Mouse (Mus musculus) embryonic fibroblast, embryonic 13.5 days (primary cell): Measurements from ENCODE around the gene Glrp1. TPM values are rescaled to one million over a fixed set of nuclear protein-coding genes. Genes with fewer than 3 reads are reported as not detected.

ENCODE experiments used
- H3K27ac ChIP-seq: 2 replicates; pipeline ENCODE4 v1.5.1; 2012; ENCODE audit warnings: low read length, control low read depth, inconsistent platforms; ENCODE audit not compliant: insufficient read depth
- H3K4me1 ChIP-seq: 2 replicates; pipeline ENCODE4 v1.6.1; 2011; ENCODE audit warnings: low read length; ENCODE audit not compliant: control insufficient read depth, insufficient read depth
- H3K4me3 ChIP-seq: 2 replicates; pipeline ENCODE4 v1.5.1; 2011; ENCODE audit warnings: mild to moderate bottlenecking, control low read depth, low read length; ENCODE audit not compliant: insufficient read depth
- CTCF ChIP-seq: IDR thresholded peaks from 2 replicates; pipeline ENCODE4 v1.5.1; 2011; ENCODE audit warnings: mild to moderate bottlenecking, control low read depth, low read length, moderate library complexity, borderline replicate concordance; ENCODE audit not compliant: insufficient read depth
- POLR2A ChIP-seq: IDR thresholded peaks from 2 replicates; pipeline ENCODE4 v1.6.1; 2011; ENCODE audit warnings: low read depth, mild to moderate bottlenecking, control low read depth, low read length, moderate library complexity
- polyA plus RNA-seq: library from polyadenylated mRNA; stranded (reverse); fragments of >200 nt; gene quantifications from 2 replicates; pipeline ENCODE4 v1.2.4, GENCODE M21; 2011; ENCODE audit warnings: low read depth; ENCODE audit not compliant: missing spikeins, insufficient read length

The Glrp1 gene
- polyA plus RNA-seq, 1 experiment, result not detected

GRCm38 (mm10) chr1:88482142-88483099 is 27.4 kb downstream of the Glrp1 start:
- H3K4me3 ChIP-seq, result no peak overlapping the region
- peaks cover 8% of the 10 kb centered on the region; the same call in 1 of the 2 replicates for H3K4me1 ChIP-seq
- no peak overlapping the region for H3K27ac ChIP-seq
- TF ChIP-seq POLR2A (no peak), CTCF (no peak)

GRCm38 (mm10) chr1:88480594-88480993 is 29.3 kb downstream of the Glrp1 start:
- no peak overlapping the region for H3K4me3 ChIP-seq
- no peak overlapping the region for H3K27ac ChIP-seq
- TF ChIP-seq CTCF, result no peak
- TF ChIP-seq POLR2A, result no peak
- H3K4me1 ChIP-seq, result peaks cover 18% of the 10 kb centered on the region

GRCm38 (mm10) chr1:88478205-88478604 is 31.7 kb downstream of the Glrp1 start:
- Histone ChIP-seq H3K4me3 (no peak overlapping the region), H3K4me1 (peaks cover 24% of the 10 kb centered on the region), H3K27ac (no peak overlapping the region)
- no peak for TF ChIP-seq CTCF
- no peak for TF ChIP-seq POLR2A

GRCm38 (mm10) chr1:88476554-88477085 is 33.2 kb downstream of the Glrp1 start:
- no peak overlapping the region for H3K4me3 ChIP-seq
- peak overlapping the region; percentile 86 for H3K27ac ChIP-seq
- no peak for TF ChIP-seq POLR2A
- no peak for TF ChIP-seq CTCF
- H3K4me1 ChIP-seq, result peaks cover 23% of the 10 kb centered on the region

GRCm38 (mm10) chr1:88475502-88475953 is 34.3 kb downstream of the Glrp1 start:
- H3K27ac ChIP-seq, result peak overlapping the region; percentile 94
- peak; percentile 12; the same call in 1 of the 2 replicates for TF ChIP-seq POLR2A
- no peak for TF ChIP-seq CTCF
- H3K4me1 ChIP-seq, result peaks cover 23% of the 10 kb centered on the region
- H3K4me3 ChIP-seq, result no peak overlapping the region

- H3K4me1 ChIP-seq, result peaks cover 23% of the 10 kb centered on the region
- no peak overlapping the region for H3K4me3 ChIP-seq
- TF ChIP-seq POLR2A (no peak), CTCF (no peak)
- peak overlapping the region; percentile 98 for H3K27ac ChIP-seq
Observed at GRCm38 (mm10) chr1:88474598-88474997, 35.3 kb downstream of the Glrp1 start.

- H3K27ac ChIP-seq, result peak overlapping the region; percentile 98
- peaks cover 23% of the 10 kb centered on the region for H3K4me1 ChIP-seq
- H3K4me3 ChIP-seq, result no peak overlapping the region
- TF ChIP-seq CTCF (no peak), POLR2A (no peak)
Observed at GRCm38 (mm10) chr1:88473899-88474298, 36.0 kb downstream of the Glrp1 start.

- H3K4me1 ChIP-seq, result peaks cover 21% of the 10 kb centered on the region
- H3K4me3 ChIP-seq, result no peak overlapping the region
- H3K27ac ChIP-seq, result no peak overlapping the region
- no peak for TF ChIP-seq POLR2A
- no peak for TF ChIP-seq CTCF
Observed at GRCm38 (mm10) chr1:88472258-88472657, 37.6 kb downstream of the Glrp1 start.

- no peak for TF ChIP-seq CTCF
- TF ChIP-seq POLR2A, result no peak
- H3K4me1 ChIP-seq, result peaks cover 6% of the 10 kb centered on the region
Observed at GRCm38 (mm10) chr1:88469746-88470145, 40.1 kb downstream of the Glrp1 start.

GRCm38 (mm10) chr1:88468335-88468734 is 41.5 kb downstream of the Glrp1 start:
- H3K4me1 ChIP-seq, result peaks cover 3% of the 10 kb centered on the region; the same call in 1 of the 2 replicates
- no peak overlapping the region for H3K4me3 ChIP-seq
- no peak overlapping the region for H3K27ac ChIP-seq
- TF ChIP-seq CTCF (no peak), POLR2A (no peak)

More at GRCm38 (mm10) chr1:88469746-88470145, 40.1 kb downstream of the Glrp1 start:
- H3K4me3 ChIP-seq, result no peak overlapping the region
- no peak overlapping the region for H3K27ac ChIP-seq
